Mouse (Mus musculus) kidney, embryonic 14.5 days (tissue): Measurements from ENCODE around the gene Alpk1. TPM values are rescaled to one million over a fixed set of nuclear protein-coding genes. Genes with fewer than 3 reads are reported as not detected.

Experiments used
- ATAC-seq: fragments of 200-750 bp; cut with Nextera tagmentation; 2 replicates; pipeline ENCODE4 v1.8.0; 2017; ENCODE audit warnings: moderate number of reproducible peaks, mild to moderate bottlenecking, moderate TSS enrichment, moderate library complexity; ENCODE audit not compliant: low FRiP score, low TSS enrichment
- H3K27ac ChIP-seq: fragments of 300-500 bp; sonication (generic); 2 replicates; pipeline ENCODE4 v1.5.1; 2014; ENCODE audit warnings: low read depth, mild to moderate bottlenecking, low read length, moderate library complexity, mixed read lengths
- H3K27me3 ChIP-seq: fragments of 300-500 bp; sonication (generic); 2 replicates; pipeline ENCODE4 v1.6.1; 2014; ENCODE audit warnings: mild to moderate bottlenecking, low read length; ENCODE audit not compliant: control insufficient read depth, insufficient read depth
- H3K36me3 ChIP-seq: fragments of 300-500 bp; sonication (generic); 2 replicates; pipeline ENCODE4 v1.6.1; 2014; ENCODE audit warnings: low read length, mixed read lengths; ENCODE audit not compliant: control insufficient read depth, insufficient read depth
- H3K4me1 ChIP-seq: fragments of 300-500 bp; sonication (generic); 2 replicates; pipeline ENCODE4 v1.6.1; 2014; ENCODE audit warnings: low read length, mixed read lengths; ENCODE audit not compliant: control insufficient read depth, insufficient read depth
- H3K4me2 ChIP-seq: fragments of 300-500 bp; sonication (generic); replicated peaks from 2 replicates; pipeline ENCODE4 v1.6.1; 2014; ENCODE audit warnings: low read depth, mild to moderate bottlenecking, low read length
- H3K4me3 ChIP-seq: fragments of 300-500 bp; sonication (generic); 2 replicates; pipeline ENCODE4 v1.5.1; 2014; ENCODE audit warnings: mild to moderate bottlenecking, low read length
- H3K9ac ChIP-seq: fragments of 300-500 bp; sonication (generic); 2 replicates; pipeline ENCODE4 v1.6.1; 2014; ENCODE audit warnings: low read depth, mild to moderate bottlenecking, low read length, moderate library complexity
- H3K9me3 ChIP-seq: fragments of 300-500 bp; sonication (generic); 2 replicates; pipeline ENCODE4 v1.6.1; 2016; ENCODE audit warnings: low read length; ENCODE audit not compliant: control insufficient read depth
- WGBS: fragments of 180-500 bp; shearing (Covaris S2); extraction: QIAGEN DNeasy Blood & Tissue Kit; methylation state at CpG from one replicate; pipeline ENCODE4 v1.1.7; 2014; 5-methylcytosine and 5-hydroxymethylcytosine counted together
- polyA plus RNA-seq: library from polyadenylated mRNA; unstranded; fragments of >200 nt; fragmentation: Nextera tagmentation; extraction: Ambion mirVana; gene quantifications from 2 replicates; pipeline ENCODE4 v1.2.1, GENCODE M21; 2014

Gene Alpk1
- polyA plus RNA-seq, 1 experiment from 2014 or later, result 1.2 TPM

DNA sequence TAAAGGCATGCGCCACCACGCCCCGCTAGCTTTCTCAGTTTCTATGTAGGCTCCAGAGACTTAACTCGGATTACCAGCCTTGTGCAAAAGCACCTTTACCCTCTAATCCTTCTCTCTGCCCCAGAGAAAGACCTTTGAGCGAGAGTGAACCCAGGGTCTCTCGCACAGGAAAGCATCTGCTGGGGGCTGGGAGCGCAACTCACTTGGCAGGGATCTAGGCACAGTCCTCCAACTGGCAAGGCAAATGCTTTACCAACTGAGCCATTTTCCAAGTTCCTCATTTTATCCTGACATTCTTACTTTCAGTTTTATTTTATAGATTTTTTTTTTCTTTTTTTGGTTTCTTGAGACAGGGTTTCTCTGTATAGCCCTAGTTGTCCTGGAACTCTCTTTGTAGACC lies 12.7 kb upstream of the Alpk1 start:
- H3K4me1 ChIP-seq, result peaks cover 5% of the 10 kb centered on the region; the same call in 1 of the 2 replicates
- H3K9ac ChIP-seq, result no peak overlapping the region
- no peak for ATAC-seq
- H3K9me3 ChIP-seq, result no peaks in the 10 kb centered on the region
- no peak overlapping the region for H3K27ac ChIP-seq
- peaks cover 16% of the 10 kb centered on the region; the same call in 1 of the 2 replicates for H3K27me3 ChIP-seq
- H3K4me3 ChIP-seq, result no peak overlapping the region
- WGBS, result 77% methylated on average over 7 of the region's 7 CpGs
- no peak overlapping the region for H3K4me2 ChIP-seq
- H3K36me3 ChIP-seq, result no peaks in the 10 kb centered on the region

DNA sequence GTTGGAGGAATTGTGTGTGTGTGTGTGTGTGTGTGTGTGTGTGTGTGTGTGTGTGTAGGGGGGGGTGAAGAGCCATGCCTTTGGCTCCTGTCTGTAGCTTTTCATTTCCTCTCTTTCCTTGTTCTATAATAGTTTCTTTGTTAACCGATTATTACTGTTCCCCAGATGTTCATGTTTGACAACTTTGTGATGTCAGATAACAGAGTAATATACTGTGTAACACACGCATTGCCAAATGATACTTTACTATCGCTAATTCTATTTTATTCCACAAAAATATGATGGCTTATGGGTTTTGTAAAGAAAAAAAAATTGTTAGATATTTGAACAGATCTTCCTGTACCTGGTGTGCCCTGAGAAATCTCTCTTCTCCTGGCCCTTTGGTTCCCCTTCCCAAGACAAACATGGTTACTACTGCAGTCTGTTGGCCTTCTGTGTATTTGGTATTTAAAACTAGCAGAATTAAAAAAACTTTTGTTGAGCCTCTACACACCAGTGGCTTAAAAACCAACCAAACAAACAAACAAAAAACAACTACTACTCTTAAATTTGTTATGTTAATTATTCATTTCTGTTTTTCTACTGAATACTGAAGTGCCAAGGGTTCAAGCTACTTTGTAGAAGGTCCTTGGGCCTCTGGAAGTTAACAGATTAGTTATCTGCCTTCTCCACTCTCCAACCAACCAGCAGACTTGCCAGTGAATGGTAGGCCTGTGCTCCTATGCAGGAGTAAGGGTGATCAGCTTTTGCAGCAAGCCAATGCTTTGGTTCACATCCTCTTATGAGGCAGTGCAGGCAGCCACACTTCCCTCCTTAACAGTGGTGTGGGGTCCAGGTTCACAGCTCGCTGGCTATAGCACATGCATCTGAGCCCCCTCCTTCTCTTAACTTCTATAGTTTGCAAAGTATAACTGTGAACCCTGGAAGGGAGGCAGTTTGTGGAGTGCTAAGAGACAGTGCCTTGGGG lies 11.6 kb upstream of the Alpk1 start:
- Histone ChIP-seq H3K36me3 (no peaks in the 10 kb centered on the region), H3K27ac (no peak overlapping the region), H3K4me1 (peaks cover 5% of the 10 kb centered on the region; the same call in 1 of the 2 replicates), H3K27me3 (peaks cover 19% of the 10 kb centered on the region; the same call in 1 of the 2 replicates), H3K4me2 (peak overlapping the region; percentile 97; the same call in 1 of the 2 replicates), H3K9me3 (no peaks in the 10 kb centered on the region), H3K9ac (no peak overlapping the region), H3K4me3 (no peak overlapping the region)
- no peak for ATAC-seq
- WGBS, result 57% methylated on average over 4 of the region's 4 CpGs

DNA sequence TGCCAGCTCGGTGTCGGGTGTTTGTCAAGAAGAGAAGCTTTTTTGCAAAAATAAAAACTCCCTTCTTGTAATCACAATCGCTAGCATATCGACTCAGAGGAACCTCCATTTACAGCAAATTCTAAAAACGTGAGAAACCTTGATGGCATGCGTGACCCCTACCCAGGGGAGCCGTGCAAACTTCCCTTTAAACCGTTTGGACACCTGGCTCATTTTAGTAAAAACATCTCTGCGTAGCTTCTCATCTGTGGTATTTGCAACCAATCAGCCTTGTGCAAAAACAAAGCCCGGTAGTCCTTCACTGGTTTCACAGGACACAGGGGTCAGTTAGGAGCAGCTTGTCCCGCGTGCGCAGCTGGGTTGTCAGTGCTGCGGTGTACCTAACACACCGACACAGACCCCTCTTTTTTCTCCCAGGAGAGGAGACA lies 10.7 kb upstream of the Alpk1 start:
- Histone ChIP-seq H3K27me3 (peaks cover 21% of the 10 kb centered on the region; the same call in 1 of the 2 replicates), H3K4me2 (peak overlapping the region; percentile 97), H3K27ac (no peak overlapping the region), H3K9ac (peak overlapping the region; percentile 46; the same call in 1 of the 2 replicates), H3K36me3 (no peaks in the 10 kb centered on the region), H3K9me3 (no peaks in the 10 kb centered on the region), H3K4me3 (peak overlapping the region; percentile 46), H3K4me1 (peaks cover 5% of the 10 kb centered on the region; the same call in 1 of the 2 replicates)
- under 1% methylated on average over 15 of the region's 15 CpGs for WGBS
- no peak for ATAC-seq

GRCm38 (mm10) chr3:127790234-127791055 lies 10.1 kb upstream of the Alpk1 start:
- Histone ChIP-seq H3K4me2 (peak overlapping the region; percentile 97), H3K9ac (peak overlapping the region; percentile 46), H3K36me3 (no peaks in the 10 kb centered on the region), H3K4me1 (peaks cover 5% of the 10 kb centered on the region; the same call in 1 of the 2 replicates), H3K27me3 (peaks cover 21% of the 10 kb centered on the region; the same call in 1 of the 2 replicates), H3K4me3 (peak overlapping the region; percentile 46), H3K27ac (peak overlapping the region; percentile 42; the same call in 1 of the 2 replicates), H3K9me3 (no peaks in the 10 kb centered on the region)
- peak; percentile 70 for ATAC-seq
- under 1% methylated on average over 36 of the region's 36 CpGs for WGBS

GRCm38 (mm10) chr3:127789500-127790191 lies 9.3 kb upstream of the Alpk1 start, which contains the start of gene Tifa:
Gene Tifa, plus strand, starts transcription at chr3:127789805.
- peak; percentile 74 for ATAC-seq
- H3K9me3 ChIP-seq, result no peaks in the 10 kb centered on the region
- H3K4me1 ChIP-seq, result peaks cover 5% of the 10 kb centered on the region; the same call in 1 of the 2 replicates
- peak within 1 kb of the TSS; percentile 97 for H3K4me2 ChIP-seq
- peak within 1 kb of the TSS; percentile 46 for H3K9ac ChIP-seq
- no peaks in the 10 kb centered on the region for H3K36me3 ChIP-seq
- H3K27ac ChIP-seq, result peak within 1 kb of the TSS; percentile 42; the same call in 1 of the 2 replicates
- peaks cover 21% of the 10 kb centered on the region; the same call in 1 of the 2 replicates for H3K27me3 ChIP-seq
- WGBS, result under 1% methylated on average over 43 of the region's 44 CpGs
- H3K4me3 ChIP-seq, result peak within 1 kb of the TSS; percentile 46

DNA sequence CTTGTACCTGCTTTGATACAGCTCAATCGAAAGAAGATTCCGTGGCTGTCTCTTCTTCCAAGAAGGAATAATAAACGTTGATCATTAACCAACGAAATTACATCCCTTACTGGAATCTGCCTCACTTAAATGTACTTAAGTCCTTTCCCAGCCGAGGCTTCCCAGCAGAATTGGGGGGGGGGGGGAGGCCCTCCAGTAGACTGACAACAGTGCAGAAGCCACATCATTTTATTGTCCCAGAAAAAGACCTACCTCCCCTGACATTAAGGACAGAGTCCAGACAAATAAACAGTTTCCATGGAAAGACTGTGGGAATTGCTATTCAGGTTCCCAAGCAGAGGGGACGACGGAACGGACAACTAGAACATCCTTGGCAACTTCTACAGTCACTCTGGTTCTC lies 8.6 kb upstream of the Alpk1 start:
- WGBS, result 20% methylated on average over 8 of the region's 8 CpGs
- no peaks in the 10 kb centered on the region for H3K9me3 ChIP-seq
- H3K27ac ChIP-seq, result no peak overlapping the region
- H3K4me3 ChIP-seq, result peak overlapping the region; percentile 46; the same call in 1 of the 2 replicates
- ATAC-seq, result no peak
- peaks cover 5% of the 10 kb centered on the region; the same call in 1 of the 2 replicates for H3K4me1 ChIP-seq
- peak overlapping the region; percentile 97 for H3K4me2 ChIP-seq
- H3K9ac ChIP-seq, result no peak overlapping the region
- H3K27me3 ChIP-seq, result peaks cover 21% of the 10 kb centered on the region; the same call in 1 of the 2 replicates
- no peaks in the 10 kb centered on the region for H3K36me3 ChIP-seq

DNA sequence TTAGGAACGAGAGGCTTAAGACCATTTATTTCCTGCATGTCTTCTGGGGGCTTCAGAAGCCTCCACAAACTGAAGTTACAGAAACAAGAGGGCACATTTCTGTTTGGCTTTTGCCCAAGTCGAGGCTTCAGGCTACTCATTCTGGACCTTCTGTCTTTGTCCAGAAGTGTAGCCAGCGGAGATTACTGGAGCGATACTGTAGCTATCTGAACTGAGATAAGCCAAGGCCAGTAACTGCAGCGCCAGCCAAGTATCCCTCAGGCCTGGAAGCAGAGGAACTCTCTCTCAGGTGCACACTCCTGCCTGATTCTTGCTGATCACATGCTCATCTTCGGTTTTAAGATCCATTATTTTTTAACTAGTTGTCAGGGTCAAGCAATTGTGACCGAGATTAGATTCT lies 7.7 kb upstream of the Alpk1 start:
- H3K27ac ChIP-seq, result no peak overlapping the region

GRCm38 (mm10) chr3:127787032-127787431 lies 6.7 kb upstream of the Alpk1 start:
- Histone ChIP-seq H3K27ac (no peak overlapping the region), H3K4me1 (peaks cover 5% of the 10 kb centered on the region; the same call in 1 of the 2 replicates), H3K27me3 (peaks cover 21% of the 10 kb centered on the region; the same call in 1 of the 2 replicates), H3K9me3 (no peaks in the 10 kb centered on the region), H3K9ac (no peak overlapping the region), H3K4me3 (no peak overlapping the region), H3K36me3 (no peaks in the 10 kb centered on the region), H3K4me2 (no peak overlapping the region)
- ATAC-seq, result no peak

More for the DNA sequence above, 7.7 kb upstream of the Alpk1 start:
- no peak overlapping the region for H3K4me2 ChIP-seq
- WGBS, result 45% methylated on average over 7 of the region's 7 CpGs
- no peak overlapping the region for H3K4me3 ChIP-seq
- no peak for ATAC-seq
- H3K4me1 ChIP-seq, result peaks cover 5% of the 10 kb centered on the region; the same call in 1 of the 2 replicates
- H3K9ac ChIP-seq, result no peak overlapping the region
- no peaks in the 10 kb centered on the region for H3K36me3 ChIP-seq
- H3K9me3 ChIP-seq, result no peaks in the 10 kb centered on the region
- H3K27me3 ChIP-seq, result peaks cover 21% of the 10 kb centered on the region; the same call in 1 of the 2 replicates
